In the genomic region with DNA sequence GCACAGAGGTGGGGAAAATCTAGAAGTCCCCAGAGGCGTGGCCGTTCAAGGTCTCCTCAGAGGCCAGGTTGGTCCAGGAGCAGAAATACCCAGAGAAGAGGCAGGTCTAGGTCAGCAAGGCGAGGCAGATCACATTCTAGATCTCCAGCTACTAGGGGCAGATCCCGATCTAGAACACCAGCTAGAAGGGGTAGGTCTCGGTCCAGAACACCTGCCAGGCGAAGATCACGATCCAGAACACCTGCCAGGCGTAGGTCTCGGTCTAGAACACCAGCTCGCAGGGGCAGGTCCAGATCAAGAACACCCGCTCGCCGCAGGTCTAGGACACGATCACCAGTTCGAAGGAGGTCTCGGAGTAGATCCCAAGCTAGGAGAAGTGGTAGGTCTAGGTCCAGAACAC, we compare ENCODE assay signal across 32 mouse cellular contexts. TPM values are rescaled to one million over a fixed set of nuclear protein-coding genes. Genes with fewer than 3 reads are reported as not detected.
A peak's percentile ranks its signal among the peaks of the same experiment; 100 is the strongest.
DNase-seq lines count a peak whose midpoint lies in the region; ATAC-seq and TF ChIP-seq lines count a peak whose summit lies in the region.
"Had no signal": no experiment of that assay in that cellular context is flagged by ENCODE, and none has a peak within 500 bp of the region (broad histone marks: within the 10 kb centered on the region; RNA-seq: fewer than 3 reads in every experiment).

No protein-coding gene starts in this region.

- H3K9me3 ChIP-seq in kidney, embryonic 15.5 days (replicated peaks), result peaks cover 28% of the 10 kb centered on the region
- H3K9me3 ChIP-seq in MEL (replicated peaks; ENCODE audit: insufficient read depth, low read length), result no peaks in the 10 kb centered on the region

- H3K4me2 ChIP-seq in kidney, embryonic 15.5 days, result no peak overlapping the region
- H3K4me2 ChIP-seq: embryonic facial prominence, embryonic 12.5 days; embryonic facial prominence, embryonic 15.5 days; heart, embryonic 12.5 days; heart, embryonic 15.5 days; hindbrain, embryonic 13.5 days had no signal

- H3K36me3 ChIP-seq in kidney, embryonic 15.5 days, result peaks cover 97% of the 10 kb centered on the region
- H3K36me3 ChIP-seq in MEL (ENCODE audit: control insufficient read depth in 1 of 2, insufficient read depth in 2 of 2, low read length in 2 of 2), result peaks cover 0 to 65% of the 10 kb centered on the region in 2 experiments; a peak in 2 of 4 replicates

- H3K9ac ChIP-seq in kidney, embryonic 15.5 days, result no peak overlapping the region
- H3K9ac ChIP-seq in MEL (ENCODE audit: control insufficient read depth, low read depth, low read length, poor library complexity, severe bottlenecking), result no peak overlapping the region
- H3K9ac ChIP-seq: embryonic facial prominence, embryonic 12.5 days; embryonic facial prominence, embryonic 15.5 days; forebrain, postnatal 0 days; heart, embryonic 12.5 days; heart, embryonic 15.5 days; hindbrain, embryonic 13.5 days had no signal

- TF ChIP-seq RAD21 in MEL (IDR thresholded peaks at IDR 0.05; ENCODE audit: low read depth, low read length), result no peak

- WGBS in kidney, embryonic 15.5 days, result 98% methylated on average over 16 of the region's 16 CpGs

- H3K4me1 ChIP-seq in kidney, embryonic 15.5 days, result no peaks in the 10 kb centered on the region
- no peaks in the 10 kb centered on the region for H3K4me1 ChIP-seq in MEL (ENCODE audit: control insufficient read depth in 1 of 2, insufficient read depth in 2 of 2, low read length in 2 of 2)
- H3K4me1 ChIP-seq: embryonic facial prominence, embryonic 12.5 days; embryonic facial prominence, embryonic 15.5 days; heart, embryonic 12.5 days; heart, embryonic 15.5 days; hindbrain, embryonic 10.5 days; hindbrain, embryonic 13.5 days had no signal

- no peak for TF ChIP-seq EP300 in MEL (IDR thresholded peaks at IDR 0.05; ENCODE audit: low read depth in 1 of 2, low read length in 2 of 2)

- H3K79me2 ChIP-seq in MEL (ENCODE audit: control insufficient read depth, insufficient read depth, low read length, poor library complexity), result peaks cover 4% of the 10 kb centered on the region; the same call in 1 of the 2 replicates

- no peak overlapping the region for H3K27ac ChIP-seq in kidney, embryonic 15.5 days
- no peak overlapping the region for H3K27ac ChIP-seq in MEL (ENCODE audit: control insufficient read depth, low read depth, low read length)
- H3K27ac ChIP-seq: embryonic facial prominence, embryonic 12.5 days; embryonic facial prominence, embryonic 15.5 days; heart, embryonic 15.5 days; hindbrain, embryonic 10.5 days; hindbrain, embryonic 13.5 days had no signal

- peak; percentile 54; the same call in 1 of the 2 replicates for ATAC-seq in kidney, embryonic 15.5 days (replicated peaks; ENCODE audit: low FRiP score)
- ATAC-seq in granulocyte monocyte progenitor cell, adult 5-6 weeks (replicated peaks; ENCODE audit: poor library complexity, severe bottlenecking), result no peak
- ATAC-seq: forebrain, embryonic 14.5 days; forebrain, postnatal 0 days; hindbrain, embryonic 16.5 days; Patski had no signal

- H3K27me3 ChIP-seq in kidney, embryonic 15.5 days, result no peaks in the 10 kb centered on the region
- no peaks in the 10 kb centered on the region for H3K27me3 ChIP-seq in MEL (ENCODE audit: control insufficient read depth in 1 of 2, insufficient read depth in 2 of 2, low read length in 2 of 2)
- H3K27me3 ChIP-seq: CH12.LX; embryonic facial prominence, embryonic 12.5 days; embryonic facial prominence, embryonic 15.5 days; heart, embryonic 12.5 days; heart, embryonic 15.5 days; hindbrain, embryonic 13.5 days; Patski had no signal

- no peak overlapping the region for H3K4me3 ChIP-seq in kidney, embryonic 15.5 days (replicated peaks)
- no peak overlapping the region for H3K4me3 ChIP-seq in MEL (ENCODE audit: control insufficient read depth in 1 of 2, insufficient read depth in 1 of 2, low read depth in 2 of 2, low read length in 2 of 2)
- H3K4me3 ChIP-seq: embryonic facial prominence, embryonic 12.5 days; embryonic facial prominence, embryonic 15.5 days; heart, embryonic 12.5 days; heart, embryonic 15.5 days; hindbrain, embryonic 10.5 days; hindbrain, embryonic 13.5 days had no signal

- no peak for TF ChIP-seq POLR2A in MEL (IDR thresholded peaks at IDR 0.05; ENCODE audit: control insufficient read depth in 1 of 2, insufficient read depth in 1 of 2, low read depth in 1 of 2, low read length in 2 of 2, poor library complexity in 1 of 2)

- no peak for DNase-seq in kidney, postnatal 36 days
- DNase-seq in 3134 (ENCODE audit: extremely low read depth, insufficient read length, low spot score) (peak; percentile 30), MEL (ENCODE audit: low read depth, low spot score) (no peak)
- DNase-seq in CD4-positive helper T cell, adult 2 months (ENCODE audit: low read depth, low spot score), result peak; percentile 1
- no peak for DNase-seq in adrenal gland, postnatal 36 days
- DNase-seq: adrenal gland, postnatal 10 days; cerebellum, adult 11 months; cerebellum, adult 2 months; cerebellum, adult 9-11 months; cerebellum, postnatal 25 days; forebrain, postnatal 0 days; gastrocnemius, postnatal 25 days; heart, postnatal 10 days; heart, postnatal 36 days; kidney, adult 11 months had no signal

- no peak for TF ChIP-seq CTCF in MEL (IDR thresholded peaks at IDR 0.05 in 2 of 3, conservative IDR thresholded peaks at IDR 0.05 in 1 of 3; ENCODE audit: control insufficient read depth in 1 of 3, insufficient read depth in 1 of 3, low read depth in 2 of 3, low read length in 3 of 3, poor library complexity in 1 of 3, severe bottlenecking in 1 of 3)

TF ChIP-seq in MEL, 35 proteins besides CTCF, POLR2A, EP300 and RAD21:
- TF ChIP-seq ZNF384 (IDR thresholded peaks at IDR 0.05; ENCODE audit: low read depth, low read length) (no peak), POLR2AphosphoS2 (IDR thresholded peaks at IDR 0.05; ENCODE audit: low read length) (peak; percentile 28; the same call in 1 of the 2 replicates), UBTF (IDR thresholded peaks at IDR 0.05; ENCODE audit: borderline replicate concordance, insufficient read depth, low read depth, low read length) (no peak)

RNA-seq across cellular contexts. Expression of a gene that starts 13.3 kb away (rescaled TPM):
- polyA plus RNA-seq in kidney, embryonic 15.5 days (2015; fragmentation: Nextera tagmentation; extraction: Ambion mirVana), result 999 and 1,052 TPM in 2 replicates
- 453 and 486 TPM in 2 replicates for total RNA-seq in MEL (2012; rRNA removed)
- 100 to 1,000 TPM in 1 of 2 experiments, not detected in 1; 609 TPM for polyA plus RNA-seq in MEL (2012; ENCODE audit: insufficient read depth in 1 of 2, insufficient read length in 2 of 2, low read depth in 1 of 2, low replicate concordance in 2 of 2, missing spikeins in 1 of 2)
- total RNA-seq in granulocyte monocyte progenitor cell, adult 5-6 weeks (2014; fragmentation: Nextera tagmentation), result 318 and 455 TPM in 2 replicates
- 124 and 129 TPM in 2 replicates for total RNA-seq in granulocyte monocyte progenitor cell, adult 5-6 weeks (2017)
- 100 to 1,000 TPM; 400 to 416 TPM for total RNA-seq in adrenal gland, postnatal 36 days (2021)

RNA-seq across cellular contexts. Expression of a gene that starts 20.2 kb away (rescaled TPM):
- polyA plus RNA-seq in kidney, embryonic 15.5 days (2015; fragmentation: Nextera tagmentation; extraction: Ambion mirVana), result 0.18 TPM in 1 of 2 replicates, not detected in the other
- total RNA-seq in MEL (2012; rRNA removed), result 0.08 and 0.42 TPM in 2 replicates
- 1 to 10 TPM in 1 of 2 experiments, not detected in 1; 1.0 TPM for polyA plus RNA-seq in MEL (2012; ENCODE audit: insufficient read depth in 1 of 2, insufficient read length in 2 of 2, low read depth in 1 of 2, low replicate concordance in 2 of 2, missing spikeins in 1 of 2)
- total RNA-seq in granulocyte monocyte progenitor cell, adult 5-6 weeks (2014; fragmentation: Nextera tagmentation), result not detected in 2 replicates
- total RNA-seq in granulocyte monocyte progenitor cell, adult 5-6 weeks (2017), result not detected in 2 replicates
- not detected for total RNA-seq in adrenal gland, postnatal 36 days (2021)
- total RNA-seq: adrenal gland, adult 18-20 months; adrenal gland, postnatal 10 days; adrenal gland, postnatal 4 days; CH12.LX; common myeloid progenitor, adult 5-6 weeks; forebrain, postnatal 0 days; gastrocnemius, adult 8-10 months; gastrocnemius, postnatal 25 days; heart, postnatal 10 days; heart, postnatal 36 days had no signal
- polyA plus RNA-seq: forebrain, embryonic 11.5 days; forebrain, embryonic 14.5 days; forebrain, postnatal 0 days; heart, embryonic 12.5 days; heart, embryonic 15.5 days; hindbrain, embryonic 10.5 days; hindbrain, embryonic 16.5 days; Patski had no signal

RNA-seq across cellular contexts. Expression of a gene that starts 25.3 kb away (rescaled TPM):
- polyA plus RNA-seq in kidney, embryonic 15.5 days (2015; fragmentation: Nextera tagmentation; extraction: Ambion mirVana), result 496 and 536 TPM in 2 replicates
- total RNA-seq in MEL (2012; rRNA removed), result 56.2 and 68.9 TPM in 2 replicates
- 100 to 1,000 TPM; 505 to 988 TPM for polyA plus RNA-seq in MEL (2012; ENCODE audit: insufficient read depth in 1 of 2, insufficient read length in 2 of 2, low read depth in 1 of 2, low replicate concordance in 2 of 2, missing spikeins in 1 of 2)
- 563 and 623 TPM in 2 replicates for total RNA-seq in granulocyte monocyte progenitor cell, adult 5-6 weeks (2014; fragmentation: Nextera tagmentation)
- 126 TPM in 2 replicates for total RNA-seq in granulocyte monocyte progenitor cell, adult 5-6 weeks (2017)
- 100 to 1,000 TPM; 435 to 589 TPM for total RNA-seq in adrenal gland, postnatal 36 days (2021)

RNA-seq across cellular contexts. Expression of a gene that starts 28.0 kb away (rescaled TPM):
- polyA plus RNA-seq in kidney, embryonic 15.5 days (2015; fragmentation: Nextera tagmentation; extraction: Ambion mirVana), result 1.8 TPM in 1 of 2 replicates, not detected in the other
- not detected in 2 replicates for total RNA-seq in MEL (2012; rRNA removed)
- under 1 TPM in 1 of 2 experiments, not detected in 1; 0.71 TPM for polyA plus RNA-seq in MEL (2012; ENCODE audit: insufficient read depth in 1 of 2, insufficient read length in 2 of 2, low read depth in 1 of 2, low replicate concordance in 2 of 2, missing spikeins in 1 of 2)
- not detected in 2 replicates for total RNA-seq in granulocyte monocyte progenitor cell, adult 5-6 weeks (2014; fragmentation: Nextera tagmentation)
- not detected in 2 replicates for total RNA-seq in granulocyte monocyte progenitor cell, adult 5-6 weeks (2017)
- not detected for total RNA-seq in adrenal gland, postnatal 36 days (2021)
- total RNA-seq: adrenal gland, adult 18-20 months; adrenal gland, postnatal 10 days; adrenal gland, postnatal 4 days; CH12.LX; common myeloid progenitor, adult 5-6 weeks; gastrocnemius, adult 8-10 months; gastrocnemius, postnatal 25 days; heart, postnatal 10 days; heart, postnatal 36 days had no signal
- polyA plus RNA-seq: cerebellum, adult 2 months; embryonic facial prominence, embryonic 12.5 days; forebrain, embryonic 11.5 days; forebrain, embryonic 14.5 days; heart, embryonic 12.5 days; heart, embryonic 15.5 days; hindbrain, embryonic 10.5 days; hindbrain, embryonic 13.5 days; hindbrain, embryonic 16.5 days had no signal

RNA-seq across cellular contexts. Expression of a gene that starts 28.3 kb away (rescaled TPM):
- 3.2 and 3.3 TPM in 2 replicates for polyA plus RNA-seq in kidney, embryonic 15.5 days (2015; fragmentation: Nextera tagmentation; extraction: Ambion mirVana)
- total RNA-seq in MEL (2012; rRNA removed), result 2.6 and 3.4 TPM in 2 replicates
- polyA plus RNA-seq in MEL (2012; ENCODE audit: insufficient read depth in 1 of 2, insufficient read length in 2 of 2, low read depth in 1 of 2, low replicate concordance in 2 of 2, missing spikeins in 1 of 2), result 10 to 100 TPM in 1 of 2 experiments, not detected in 1; 12.8 TPM
- not detected in 2 replicates for total RNA-seq in granulocyte monocyte progenitor cell, adult 5-6 weeks (2014; fragmentation: Nextera tagmentation)
- total RNA-seq in granulocyte monocyte progenitor cell, adult 5-6 weeks (2017), result not detected in 2 replicates
- total RNA-seq in adrenal gland, postnatal 36 days (2021), result under 1 TPM; 0.36 to 0.89 TPM
- total RNA-seq: common myeloid progenitor, adult 5-6 weeks; gastrocnemius, postnatal 25 days; heart, postnatal 10 days; heart, postnatal 36 days had no signal
- polyA plus RNA-seq: heart, embryonic 12.5 days had no signal

Comparison
In these comparisons a context has a peak if more than half of its experiments do, and no peak if none do; other contexts are left out.
1. DNase-seq: peak in 3134 (single experiment) and CD4-positive helper T cell, adult 2 months (single experiment); none in kidney, postnatal 36 days (0 of 2), MEL (single experiment) and adrenal gland, postnatal 36 days (0 of 2).